ENCODE assay signal across 9 mouse cellular contexts in genomic region chr1:135671956-135672355, GRCm38 (mm10). TPM values are rescaled to one million over a fixed set of nuclear protein-coding genes. Genes with fewer than 3 reads are reported as not detected.
DNase-seq lines count a peak whose midpoint lies in the region; ATAC-seq and TF ChIP-seq lines count a peak whose summit lies in the region.
"Had no signal": no experiment of that assay in that cellular context is flagged by ENCODE, and none has a peak within 500 bp of the region (broad histone marks: within the 10 kb centered on the region; RNA-seq: fewer than 3 reads in every experiment).

No protein-coding gene starts in this region.

- WGBS in kidney, postnatal 0 days, result 60% methylated on average over 8 of the region's 8 CpGs
- WGBS in stomach, postnatal 0 days, result 55% methylated on average over 8 of the region's 8 CpGs

- H3K4me2 ChIP-seq in kidney, postnatal 0 days (ENCODE audit: low read length), result no peak overlapping the region
- no peak overlapping the region for H3K4me2 ChIP-seq in stomach, postnatal 0 days (replicated peaks; ENCODE audit: low read depth)

- no peaks in the 10 kb centered on the region for H3K36me3 ChIP-seq in kidney, postnatal 0 days (ENCODE audit: insufficient read depth, low read length)
- no peaks in the 10 kb centered on the region for H3K36me3 ChIP-seq in stomach, postnatal 0 days (ENCODE audit: control insufficient read depth, insufficient read depth, low read length)

- peak; percentile 11; the same call in 1 of the 2 replicates for TF ChIP-seq CTCF in kidney, postnatal 0 days (IDR thresholded peaks at IDR 0.05; ENCODE audit: low read depth)
- peak; percentile 30; the same call in 1 of the 2 replicates for TF ChIP-seq CTCF in stomach, postnatal 0 days (IDR thresholded peaks at IDR 0.05; ENCODE audit: low read depth)

- no peaks in the 10 kb centered on the region for H3K27me3 ChIP-seq in kidney, postnatal 0 days (ENCODE audit: insufficient read depth, low read length)
- no peaks in the 10 kb centered on the region for H3K27me3 ChIP-seq in stomach, postnatal 0 days (ENCODE audit: control insufficient read depth, insufficient read depth, low read length)

- peaks cover 19% of the 10 kb centered on the region for H3K4me1 ChIP-seq in kidney, postnatal 0 days (replicated peaks; ENCODE audit: insufficient read depth, low read length)
- peaks cover 3% of the 10 kb centered on the region; the same call in 1 of the 2 replicates for H3K4me1 ChIP-seq in stomach, postnatal 0 days (replicated peaks; ENCODE audit: control insufficient read depth, insufficient read depth)

- peak; percentile 64 to 66 for DNase-seq in heart, adult 18-20 months
- no peak for DNase-seq in heart, adult 8-10 months (ENCODE audit: low spot score)
- peak; percentile 47 for DNase-seq in ovary, adult 18-20 months (ENCODE audit: low spot score)
- DNase-seq in ovary, postnatal 36 days (ENCODE audit: low spot score), result no peak
- DNase-seq in kidney, postnatal 0 days (ENCODE audit: low spot score), result no peak
- DNase-seq in stomach, postnatal 0 days (ENCODE audit: low spot score), result no peak
- DNase-seq in left cerebral cortex, postnatal 36 days (ENCODE audit: low spot score in 2 of 2), result no peak

- intact Hi-C loops in left cerebral cortex, postnatal 36 days (cut with DNase I), result loop anchor here (2.0 kb wide), 2 partner anchors 27 to 211 kb away; no protein-coding TSS in a partner anchor

- TF ChIP-seq EP300 in stomach, postnatal 0 days (optimal IDR thresholded peaks at IDR 0.05), result no peak

- H3K9me3 ChIP-seq in kidney, postnatal 0 days (replicated peaks; ENCODE audit: low read length), result no peaks in the 10 kb centered on the region
- no peaks in the 10 kb centered on the region for H3K9me3 ChIP-seq in stomach, postnatal 0 days (ENCODE audit: control insufficient read depth, low read length)

- H3K9ac ChIP-seq in kidney, postnatal 0 days (ENCODE audit: low read depth, low read length), result no peak overlapping the region
- H3K9ac ChIP-seq in stomach, postnatal 0 days (ENCODE audit: low read length), result no peak overlapping the region

- no peak overlapping the region for H3K4me3 ChIP-seq in kidney, postnatal 0 days (replicated peaks; ENCODE audit: low read depth, low read length)
- H3K4me3 ChIP-seq in stomach, postnatal 0 days (ENCODE audit: low read depth, low read length), result no peak overlapping the region
- H3K4me3 ChIP-seq: left cerebral cortex, adult 2 months had no signal

- H3K27ac ChIP-seq in kidney, postnatal 0 days, result no peak overlapping the region
- H3K27ac ChIP-seq in stomach, postnatal 0 days (replicated peaks), result no peak overlapping the region; the same call in 1 of the 2 replicates
- H3K27ac ChIP-seq: left cerebral cortex, adult 2 months had no signal

- ATAC-seq in kidney, postnatal 0 days (replicated peaks; ENCODE audit: low FRiP score, low read depth), result no peak
- no peak for ATAC-seq in stomach, postnatal 0 days (ENCODE audit: low FRiP score, low TSS enrichment)
- ATAC-seq in erythroid progenitor cell, adult 5-6 weeks (replicated peaks; ENCODE audit: low FRiP score, poor library complexity, severe bottlenecking), result no peak

RNA-seq across cellular contexts. Expression of gene Csrp1, which starts 47.9 kb away (rescaled TPM):
- 10 to 100 TPM; 47.0 to 51.1 TPM for total RNA-seq in heart, adult 18-20 months (2021)
- 10 to 100 TPM; 36.0 to 45.8 (median 40.9) TPM for total RNA-seq in heart, adult 8-10 months (2022)
- polyA plus RNA-seq in kidney, postnatal 0 days (2015; fragmentation: Nextera tagmentation; extraction: Ambion mirVana), result 189 and 190 TPM in 2 replicates
- polyA plus RNA-seq in stomach, postnatal 0 days (2015; fragmentation: Nextera tagmentation; extraction: Ambion mirVana), result 418 and 496 TPM in 2 replicates
- total RNA-seq in erythroid progenitor cell, adult 5-6 weeks (2015; ENCODE audit: low replicate concordance), result 46.5 and 48.6 TPM in 2 replicates
- total RNA-seq in erythroid progenitor cell, adult 5-6 weeks (2017; ENCODE audit: low replicate concordance), result 31.8 and 44.7 TPM in 2 replicates
- total RNA-seq in left cerebral cortex, postnatal 36 days (2021), result 100 to 1,000 TPM; 195 to 250 TPM

Comparison
In these comparisons a context has a peak if more than half of its experiments do, and no peak if none do; other contexts are left out.
1. DNase-seq: peak in heart, adult 18-20 months (2 of 2) and ovary, adult 18-20 months (single experiment); none in heart, adult 8-10 months (single experiment), ovary, postnatal 36 days (single experiment), kidney, postnatal 0 days (single experiment), stomach, postnatal 0 days (single experiment) and left cerebral cortex, postnatal 36 days (0 of 2).